Mouse (Mus musculus) heart, postnatal 0 days (tissue): ENCODE measurements around the gene Ntn5. TPM values are rescaled to one million over a fixed set of nuclear protein-coding genes. Genes with fewer than 3 reads are reported as not detected.

ENCODE experiments used
- ATAC-seq: fragments of 200-750 bp; cut with Nextera tagmentation; 2 replicates; pipeline ENCODE4 v1.8.0; 2017; ENCODE audit warnings: low read depth, moderate number of reproducible peaks, moderate library complexity; ENCODE audit not compliant: insufficient read depth
- DNase-seq: peaks from one replicate; pipeline ENCODE4 v3.0.0-alpha.2; 2016; ENCODE audit warnings: low spot score
- H3K27ac ChIP-seq: fragments of 300-500 bp; sonication (generic); 2 replicates; pipeline ENCODE4 v1.5.1; 2014; ENCODE audit warnings: low read depth, mild to moderate bottlenecking
- H3K27me3 ChIP-seq: fragments of 300-500 bp; sonication (generic); 2 replicates; pipeline ENCODE4 v1.6.1; 2014; ENCODE audit warnings: low read length, mixed read lengths; ENCODE audit not compliant: control insufficient read depth, insufficient read depth
- H3K36me3 ChIP-seq: fragments of 300-500 bp; sonication (generic); replicated peaks from 2 replicates; pipeline ENCODE4 v1.6.1; 2014; ENCODE audit warnings: low read length, mixed read lengths; ENCODE audit not compliant: control insufficient read depth, insufficient read depth
- H3K4me1 ChIP-seq: fragments of 300-500 bp; sonication (generic); 2 replicates; pipeline ENCODE4 v1.6.1; 2014; ENCODE audit warnings: antibody characterized with exemption; ENCODE audit not compliant: control insufficient read depth, insufficient read depth
- H3K4me2 ChIP-seq: fragments of 300-500 bp; sonication (generic); 2 replicates; pipeline ENCODE4 v1.6.1; 2014; ENCODE audit warnings: low read depth, mild to moderate bottlenecking, low read length, moderate library complexity
- H3K4me3 ChIP-seq: fragments of 300-500 bp; sonication (generic); 2 replicates; pipeline ENCODE4 v1.5.1; 2014; ENCODE audit warnings: low read depth, low read length
- H3K9ac ChIP-seq: fragments of 300-500 bp; sonication (generic); replicated peaks from 2 replicates; pipeline ENCODE4 v1.6.1; 2014; ENCODE audit warnings: low read depth, low read length, mixed read lengths
- H3K9me3 ChIP-seq: fragments of 300-500 bp; sonication (generic); replicated peaks from 2 replicates; pipeline ENCODE4 v1.6.1; 2016; ENCODE audit warnings: low read length; ENCODE audit not compliant: control insufficient read depth
- CTCF ChIP-seq: IDR thresholded peaks from 2 replicates; pipeline ENCODE4 v1.5.1; 2016; ENCODE audit warnings: antibody characterized with exemption, control low read depth, low read depth
- EP300 ChIP-seq: IDR thresholded peaks from 2 replicates; pipeline ENCODE4 v1.6.1; 2016; ENCODE audit warnings: antibody characterized with exemption, low read depth
- WGBS: fragments of 180-500 bp; shearing (Covaris S2); extraction: QIAGEN DNeasy Blood & Tissue Kit; methylation state at CpG from one replicate; pipeline ENCODE4 v1.1.7; 2014; 5-methylcytosine and 5-hydroxymethylcytosine counted together
- polyA plus RNA-seq: library from polyadenylated mRNA; unstranded; fragments of >200 nt; fragmentation: Nextera tagmentation; extraction: Ambion mirVana; gene quantifications from 2 replicates; pipeline ENCODE4 v1.2.1, GENCODE M21; 2015
- total RNA-seq: library from RNA; depleted of rRNA; stranded (reverse); fragments of >200 nt; gene quantifications from 2 replicates; pipeline ENCODE4 v1.2.3, GENCODE M21; 2014; ENCODE audit warnings: low replicate concordance

Ntn5 gene
- total and polyA plus RNA-seq, 2 experiments from 2014 or later: not detected

DNA sequence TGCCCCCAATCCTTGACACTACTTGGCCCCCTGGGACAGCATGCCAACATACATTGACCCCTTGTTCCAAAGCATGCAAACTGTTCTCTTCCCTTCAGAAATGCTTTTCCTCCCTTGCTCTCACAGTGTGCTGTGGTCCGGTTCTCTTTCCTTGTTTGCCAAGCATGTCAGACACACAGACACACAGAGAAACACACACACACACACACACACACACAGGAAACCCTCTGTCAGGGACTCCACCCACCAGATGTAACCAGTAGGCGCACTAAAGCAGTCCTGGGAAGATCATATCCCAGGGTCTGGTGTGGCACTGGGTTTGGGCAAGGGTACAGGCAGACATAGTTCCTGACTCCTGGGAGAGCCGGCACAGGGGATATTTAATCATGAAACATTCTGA, 3.0 kb downstream of the Ntn5 start:
- TF ChIP-seq EP300 (no peak), CTCF (no peak)

DNA sequence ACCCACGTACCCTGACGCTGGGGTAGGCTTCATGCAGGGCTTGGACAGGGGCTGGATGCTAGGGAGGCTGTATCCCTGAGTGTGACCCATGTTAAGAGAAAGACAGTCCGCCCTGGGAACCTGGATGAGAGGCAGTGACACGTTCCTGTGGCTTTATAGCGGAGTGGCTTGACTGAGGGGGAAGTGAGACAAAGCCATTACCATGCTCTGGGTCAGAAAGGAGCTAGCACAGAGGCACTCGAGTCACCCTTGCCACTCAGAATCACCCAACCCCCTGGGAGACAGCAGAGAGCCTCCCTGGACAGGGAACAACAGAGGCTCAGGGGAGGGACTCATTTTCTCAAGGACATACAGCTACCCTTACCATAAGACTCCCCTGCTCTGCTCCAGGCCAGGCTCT, 5.3 kb downstream of the Ntn5 start:
- peaks cover 20% of the 10 kb centered on the region; the same call in 1 of the 2 replicates for H3K4me1 ChIP-seq

More for the DNA sequence above, 3.0 kb downstream of the Ntn5 start:
- Histone ChIP-seq H3K9me3 (no peaks in the 10 kb centered on the region), H3K27ac (no peak overlapping the region), H3K27me3 (no peaks in the 10 kb centered on the region), H3K36me3 (no peaks in the 10 kb centered on the region), H3K9ac (no peak overlapping the region), H3K4me2 (no peak overlapping the region), H3K4me3 (no peak overlapping the region), H3K4me1 (peaks cover 28% of the 10 kb centered on the region)
- 63% methylated on average over 3 of the region's 3 CpGs for WGBS
- DNase-seq: no peak
- no peak for ATAC-seq

DNA sequence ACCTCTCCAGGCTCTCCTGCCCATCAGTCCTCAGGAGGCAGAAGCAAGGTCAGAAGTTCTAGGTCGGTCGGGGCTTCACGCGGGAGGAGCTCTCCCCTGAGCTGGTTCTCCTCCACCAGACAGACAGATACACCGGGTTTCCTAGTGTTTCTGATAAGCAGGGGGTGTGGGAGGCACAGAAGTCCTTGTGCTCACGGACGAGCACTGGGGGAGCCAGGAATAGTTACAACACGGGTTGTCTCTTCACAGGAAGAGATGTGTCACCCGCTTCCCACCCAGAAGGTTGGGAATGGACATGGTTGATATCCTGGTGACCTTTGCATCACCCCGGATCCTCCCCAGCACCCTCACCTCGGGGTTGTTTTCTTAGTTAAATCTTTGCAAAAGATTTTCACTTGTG, 6.0 kb downstream of the Ntn5 start:
- no peaks in the 10 kb centered on the region for H3K36me3 ChIP-seq
- TF ChIP-seq EP300: no peak
- no peak for TF ChIP-seq CTCF
- peak overlapping the region; percentile 64 for H3K27ac ChIP-seq
- ATAC-seq (peak; percentile 37; the same call in 1 of the 2 replicates), DNase-seq (no peak)
- H3K9me3 ChIP-seq: no peaks in the 10 kb centered on the region
- no peak overlapping the region for H3K4me2 ChIP-seq
- no peaks in the 10 kb centered on the region for H3K27me3 ChIP-seq
- no peak overlapping the region for H3K4me3 ChIP-seq
- WGBS: 15% methylated on average over 11 of the region's 11 CpGs
- peaks cover 20% of the 10 kb centered on the region; the same call in 1 of the 2 replicates for H3K4me1 ChIP-seq
- no peak overlapping the region; the same call in 1 of the 2 replicates for H3K9ac ChIP-seq

More for the DNA sequence above, 5.3 kb downstream of the Ntn5 start:
- H3K9me3 ChIP-seq: no peaks in the 10 kb centered on the region
- H3K36me3 ChIP-seq: no peaks in the 10 kb centered on the region
- TF ChIP-seq CTCF: no peak
- no peak for TF ChIP-seq EP300
- peak overlapping the region; percentile 64 for H3K27ac ChIP-seq
- H3K9ac ChIP-seq: peak overlapping the region; percentile 8; the same call in 1 of the 2 replicates
- DNase-seq: no peak
- ATAC-seq: no peak
- no peak overlapping the region for H3K4me2 ChIP-seq
- no peaks in the 10 kb centered on the region for H3K27me3 ChIP-seq
- WGBS: 72% methylated on average over 6 of the region's 6 CpGs
- no peak overlapping the region for H3K4me3 ChIP-seq

DNA sequence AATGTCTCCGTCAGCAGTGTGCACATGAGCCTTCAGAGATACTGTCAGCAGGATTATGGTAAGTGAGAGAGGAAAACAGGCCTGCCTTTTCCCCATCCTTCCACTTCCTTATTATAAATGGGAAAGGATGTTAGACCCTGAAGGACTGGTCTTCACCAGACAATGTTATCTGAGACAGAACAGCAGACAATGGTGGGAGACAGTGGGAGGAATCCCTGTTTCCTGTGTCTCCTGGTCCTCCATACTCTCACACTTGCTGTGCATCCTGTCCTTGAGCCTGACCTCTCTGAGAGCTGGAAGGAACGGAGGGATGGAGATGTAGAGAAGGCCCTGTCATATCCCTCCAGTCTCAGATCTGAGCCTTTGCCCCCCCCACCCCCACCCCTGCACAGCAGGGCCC, 8.5 kb downstream of the Ntn5 start:
- Histone ChIP-seq H3K4me1 (peaks cover 20% of the 10 kb centered on the region; the same call in 1 of the 2 replicates), H3K27ac (no peak overlapping the region), H3K4me2 (no peak overlapping the region), H3K9me3 (no peaks in the 10 kb centered on the region), H3K27me3 (no peaks in the 10 kb centered on the region), H3K36me3 (no peaks in the 10 kb centered on the region), H3K9ac (no peak overlapping the region), H3K4me3 (no peak overlapping the region)
- DNase-seq: no peak
- TF ChIP-seq EP300 (no peak), CTCF (no peak)
- no peak for ATAC-seq
- 81% methylated on average over 2 of the region's 2 CpGs for WGBS

DNA sequence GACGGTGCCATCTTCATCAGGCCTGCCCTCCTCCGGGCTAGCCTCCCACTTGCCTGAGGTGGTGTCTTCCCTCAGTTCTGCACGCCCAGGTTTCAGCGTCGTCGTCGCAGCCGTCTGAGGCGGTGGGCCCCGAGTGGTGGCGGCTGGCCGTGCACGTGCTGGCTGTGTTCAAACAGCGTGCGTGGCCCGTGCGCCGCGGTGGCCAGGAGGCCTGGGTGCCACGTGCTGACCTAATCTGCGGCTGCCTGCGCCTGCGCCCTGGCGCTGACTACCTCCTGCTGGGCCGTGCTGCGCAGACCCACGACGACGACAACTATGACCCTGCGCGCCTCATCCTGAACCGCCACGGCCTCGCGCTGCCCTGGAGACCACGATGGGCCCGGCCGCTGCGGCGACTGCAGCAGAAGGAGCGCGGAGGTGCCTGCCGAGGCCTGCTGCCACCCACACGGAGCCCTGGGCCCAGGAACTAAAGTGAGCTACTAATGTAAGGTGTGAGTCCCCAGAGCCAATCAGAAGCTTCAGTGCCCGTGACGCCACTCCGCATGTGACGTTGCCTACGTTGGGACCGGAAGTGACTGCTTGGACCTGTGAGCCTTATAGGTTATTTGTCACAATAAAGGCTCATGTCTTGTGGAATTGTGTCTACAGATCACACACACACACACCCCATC, 10.2 kb downstream of the Ntn5 start, which contains the start of gene Sec1:
TSS of gene Sec1 (minus strand) at position 482 of the 671 bp plus-strand sequence.
- H3K4me2 ChIP-seq: no peak within 1 kb of the TSS
- TF ChIP-seq CTCF: no peak
- no peak for TF ChIP-seq EP300
- no peak within 1 kb of the TSS for H3K4me3 ChIP-seq
- H3K9me3 ChIP-seq: no peaks in the 10 kb centered on the region
- H3K4me1 ChIP-seq: peaks cover 20% of the 10 kb centered on the region; the same call in 1 of the 2 replicates
- peaks cover 9% of the 10 kb centered on the region for H3K27me3 ChIP-seq
- WGBS: 86% methylated on average over 50 of the region's 50 CpGs
- DNase-seq (no peak), ATAC-seq (no peak)
- H3K36me3 ChIP-seq: no peaks in the 10 kb centered on the region
- H3K9ac ChIP-seq: no peak within 1 kb of the TSS
- H3K27ac ChIP-seq: no peak within 1 kb of the TSS
